Mouse (Mus musculus) urinary bladder, postnatal 10 days (tissue): ENCODE results near the gene Vav1.

Experiments
- DNase-seq: peaks from one replicate; pipeline ENCODE4 v3.0.0; 2022; ENCODE audit warnings: low spot score

Gene Vav1

GRCm38 (mm10) chr17:57278943-57279590 lies at the start of gene Vav1:
Gene Vav1 (plus strand): TSS chr17:57279100.
- DNase-seq = no peak

- no peak for DNase-seq
Measured at GRCm38 (mm10) chr17:57229851-57230727, 48.8 kb upstream of the Vav1 start.

GRCm38 (mm10) chr17:57230728-57231125 lies 48.2 kb upstream of the Vav1 start:
- DNase-seq = no peak

- no peak for DNase-seq
Measured at GRCm38 (mm10) chr17:57231321-57231771, 47.6 kb upstream of the Vav1 start.

- DNase-seq = no peak
Measured at GRCm38 (mm10) chr17:57232200-57232599, 46.7 kb upstream of the Vav1 start.

GRCm38 (mm10) chr17:57233038-57233437 lies 45.9 kb upstream of the Vav1 start:
- no peak for DNase-seq

GRCm38 (mm10) chr17:57234254-57234928 lies 44.5 kb upstream of the Vav1 start:
- no peak for DNase-seq

- no peak for DNase-seq
Measured at GRCm38 (mm10) chr17:57235803-57236202, 43.1 kb upstream of the Vav1 start.

GRCm38 (mm10) chr17:57237181-57237580 lies 41.7 kb upstream of the Vav1 start:
- no peak for DNase-seq

GRCm38 (mm10) chr17:57243650-57244370 lies 35.1 kb upstream of the Vav1 start:
- DNase-seq = no peak

- DNase-seq = no peak
Measured at GRCm38 (mm10) chr17:57245311-57245929, 33.5 kb upstream of the Vav1 start.

GRCm38 (mm10) chr17:57246663-57247392 lies 32.1 kb upstream of the Vav1 start:
- no peak for DNase-seq

- DNase-seq = peak; percentile 40
Measured at GRCm38 (mm10) chr17:57247393-57248200, 31.3 kb upstream of the Vav1 start.

GRCm38 (mm10) chr17:57248201-57248699 lies 30.6 kb upstream of the Vav1 start, which contains the start of gene Gpr108:
Gene Gpr108 (minus strand): TSS chr17:57248446.
- no peak for DNase-seq

GRCm38 (mm10) chr17:57248771-57249170 lies 30.1 kb upstream of the Vav1 start:
- DNase-seq = no peak

- DNase-seq = peak; percentile 95
Measured at GRCm38 (mm10) chr17:57249186-57250181, 29.4 kb upstream of the Vav1 start, which contains the start of gene Trip10. Gene Trip10 (plus strand): TSS chr17:57249455.

- no peak for DNase-seq
Measured at GRCm38 (mm10) chr17:57250461-57251160, 28.3 kb upstream of the Vav1 start.

- DNase-seq = no peak
Measured at GRCm38 (mm10) chr17:57251431-57251830, 27.5 kb upstream of the Vav1 start.
